Mouse (Mus musculus) left cerebral cortex, postnatal 36 days (tissue): ENCODE results near the gene Rnf5. TPM values are rescaled to one million over a fixed set of nuclear protein-coding genes. Genes with fewer than 3 reads are reported as not detected.
A peak's percentile ranks its signal among the peaks of the same experiment; 100 is the strongest.

Experiments used
- DNase-seq, 2 experiments: peaks; one replicate each; pipeline ENCODE4 v3.0.0; 2021 to 2022; ENCODE audit warnings: low spot score in 2 of 2, mixed read lengths in 1 of 2
- intact Hi-C: fragments of 180-260 bp; cut with DNase I; formaldehyde crosslinking; loops from one replicate; pipeline ENCODE4 v1.15.1; 2025
- total RNA-seq, 2 experiments: library from RNA; stranded (reverse); gene quantifications; 2 replicates each; pipeline ENCODE4 v1.2.3; 2021

The Rnf5 gene
- total RNA-seq, 2 experiments from 2014 or later, result 66.9 to 72.0 TPM

GRCm38 (mm10) chr17:34590154-34590987, 13.1 kb downstream of the Rnf5 start:
- intact Hi-C loops, result loop anchor here (5.0 to 10.0 kb wide), 2 partner anchors 556 to 647 kb away; partner anchors contain the start of genes Col11a2, Nfkbil1, Rxrb and Slc39a7
- DNase-seq, result no peak

GRCm38 (mm10) chr17:34589681-34590101, 13.8 kb downstream of the Rnf5 start, which contains the start of gene Gpsm3:
Gpsm3 (plus strand) TSS chr17:34589806.
- intact Hi-C loops, result loop anchor here (5.0 to 10.0 kb wide), 2 partner anchors 555 to 648 kb away; partner anchors contain the start of genes Col11a2, Nfkbil1, Rxrb and Slc39a7
- no peak for DNase-seq

- DNase-seq, result no peak
- intact Hi-C loops, result no loop called here
Measured at GRCm38 (mm10) chr17:34589206-34589605, 14.3 kb downstream of the Rnf5 start.

GRCm38 (mm10) chr17:34588767-34589166, 14.7 kb downstream of the Rnf5 start:
- DNase-seq, result no peak

GRCm38 (mm10) chr17:34587814-34588213, 15.7 kb downstream of the Rnf5 start:
- intact Hi-C loops, result loop anchor here (2.0 kb wide), 1 partner anchor 17 kb away; the partner anchor contains the start of gene Agpat1
- no peak for DNase-seq

More at GRCm38 (mm10) chr17:34588767-34589166, 14.7 kb downstream of the Rnf5 start:
- intact Hi-C loops, result no loop called here

GRCm38 (mm10) chr17:34587423-34587811, 16.1 kb downstream of the Rnf5 start:
- intact Hi-C loops, result loop anchor here (2.0 kb wide), 1 partner anchor 17 kb away; the partner anchor contains the start of gene Agpat1
- peak; percentile 98 to 100 for DNase-seq

GRCm38 (mm10) chr17:34586796-34587422, 16.6 kb downstream of the Rnf5 start:
- intact Hi-C loops, result loop anchor here (2.0 kb wide), 1 partner anchor 18 kb away; the partner anchor contains the start of gene Agpat1
- DNase-seq, result peak; percentile 85 to 86

- intact Hi-C loops, result loop anchor here (2.0 kb wide), 1 partner anchor 19 kb away; the partner anchor contains the start of gene Agpat1
Measured at GRCm38 (mm10) chr17:34585877-34586771, 17.4 kb downstream of the Rnf5 start.

GRCm38 (mm10) chr17:34585121-34585520, 18.4 kb downstream of the Rnf5 start:
- no peak for DNase-seq
- intact Hi-C loops, result no loop called here

More at GRCm38 (mm10) chr17:34585877-34586771, 17.4 kb downstream of the Rnf5 start:
- no peak for DNase-seq

GRCm38 (mm10) chr17:34583819-34584218, 19.7 kb downstream of the Rnf5 start:
- DNase-seq, result no peak
- intact Hi-C loops, result no loop called here

GRCm38 (mm10) chr17:34583397-34583796, 20.1 kb downstream of the Rnf5 start:
- intact Hi-C loops, result no loop called here
- DNase-seq, result no peak

- DNase-seq, result no peak
- intact Hi-C loops, result no loop called here
Measured at GRCm38 (mm10) chr17:34582528-34582927, 21.0 kb downstream of the Rnf5 start.

GRCm38 (mm10) chr17:34578070-34578469, 25.4 kb downstream of the Rnf5 start:
- intact Hi-C loops, result no loop called here
- no peak for DNase-seq

- no peak for DNase-seq
- intact Hi-C loops, result no loop called here
Measured at GRCm38 (mm10) chr17:34576577-34576976, 26.9 kb downstream of the Rnf5 start.

GRCm38 (mm10) chr17:34572361-34572760, 31.1 kb downstream of the Rnf5 start:
- DNase-seq, result no peak
- intact Hi-C loops, result no loop called here

- no peak for DNase-seq
- intact Hi-C loops, result no loop called here
Measured at GRCm38 (mm10) chr17:34571875-34572274, 31.6 kb downstream of the Rnf5 start.

GRCm38 (mm10) chr17:34569919-34570318, 33.6 kb downstream of the Rnf5 start:
- DNase-seq, result no peak
- intact Hi-C loops, result no loop called here

GRCm38 (mm10) chr17:34568421-34568820, 35.1 kb downstream of the Rnf5 start:
- DNase-seq, result no peak
- intact Hi-C loops, result no loop called here

- DNase-seq, result no peak
Measured at GRCm38 (mm10) chr17:34567311-34567710, 36.2 kb downstream of the Rnf5 start.

More at GRCm38 (mm10) chr17:34567311-34567710, 36.2 kb downstream of the Rnf5 start:
- intact Hi-C loops, result no loop called here
